Mouse (Mus musculus): Measurements from ENCODE around the gene Gm20422. TPM values are rescaled to one million over a fixed set of nuclear protein-coding genes. Genes with fewer than 3 reads are reported as not detected.

The Gm20422 gene
- total RNA-seq, 4 experiments from 2014 or later, result 0.52 to 3.2 (median 2.6) TPM

Other genes starting within 250 kb of the Gm20422 start
- gene Zfp868, start 149.3 kb downstream of the Gm20422 start, total RNA-seq (2022), result 10 to 100 TPM; 12.4 to 24.6 (median 17.5) TPM
- gene Zfp964, start 120.4 kb downstream of the Gm20422 start, total RNA-seq (2022), result 1 to 10 TPM; 2.4 to 3.6 (median 3.3) TPM
- 10 to 100 TPM; 22.4 to 28.2 (median 25.8) TPM for gene Zfp869, start 64.2 kb downstream of the Gm20422 start, total RNA-seq (2022)
- 1 to 10 TPM; 4.0 to 5.6 (median 4.7) TPM for gene Zfp963, start 24.9 kb downstream of the Gm20422 start, total RNA-seq (2022)
- 10 to 100 TPM; 38.4 to 44.3 (median 40.4) TPM for gene Atp13a1, start 16.3 kb upstream of the Gm20422 start, total RNA-seq (2022)
- 10 to 100 TPM; 22.8 to 34.3 (median 28.7) TPM for gene Zfp866, start 16.3 kb upstream of the Gm20422 start, total RNA-seq (2022)
- gene Gmip, start 33.8 kb upstream of the Gm20422 start, total RNA-seq (2022), result 10 to 100 TPM; 14.3 to 23.7 (median 18.9) TPM
- 1 to 10 TPM; 2.4 to 4.8 (median 3.6) TPM for gene Lpar2, start 47.5 kb upstream of the Gm20422 start, total RNA-seq (2022)
- 1 to 10 TPM; 1.7 to 3.7 (median 2.7) TPM for gene Pbx4, start 57.6 kb upstream of the Gm20422 start, total RNA-seq (2022)
- under 1 TPM in 2 of 4 experiments, not detected in 2; 0.06 to 0.08 TPM for gene Cilp2, start 112.8 kb upstream of the Gm20422 start, total RNA-seq (2022)
- gene Tssk6, start 127.3 kb upstream of the Gm20422 start, total RNA-seq (2022), result under 1 TPM; 0.34 to 0.59 (median 0.38) TPM
- gene Ndufa13, start 127.7 kb upstream of the Gm20422 start, total RNA-seq (2022), result 100 to 1,000 TPM; 102 to 174 (median 123) TPM
- 1 to 10 TPM in 1 of 4 experiments, under 1 TPM in 1, not detected in 2; 0.38 to 1.3 TPM for gene Yjefn3, start 127.8 kb upstream of the Gm20422 start, total RNA-seq (2022)
- 100 to 1,000 TPM in 3 of 4 experiments, 10 to 100 TPM in 1; 99.1 to 124 (median 106) TPM for gene Gatad2a, start 221.5 kb upstream of the Gm20422 start, total RNA-seq (2022)